Mouse (Mus musculus) lung, adult 2 months (tissue): ENCODE data around the gene Gm37240.

Experiments used
- CTCF ChIP-seq: fragments of 200-500 bp; IDR thresholded peaks from 2 replicates; pipeline ENCODE4 v1.5.1; 2011; ENCODE audit warnings: mild to moderate bottlenecking, low read length, control low read depth; ENCODE audit not compliant: insufficient read depth
- POLR2A ChIP-seq: fragments of 200-500 bp; IDR thresholded peaks from 2 replicates; pipeline ENCODE4 v1.6.1; 2011; ENCODE audit warnings: low read depth, mild to moderate bottlenecking, control low read depth, low read length, borderline replicate concordance; ENCODE audit errors: extremely low read depth

GRCm38 (mm10) chr3:84500491-84500890 lies 1386.8 kb downstream of the Gm37240 start:
- TF ChIP-seq CTCF (no peak), POLR2A (no peak)
